In the genomic region with DNA sequence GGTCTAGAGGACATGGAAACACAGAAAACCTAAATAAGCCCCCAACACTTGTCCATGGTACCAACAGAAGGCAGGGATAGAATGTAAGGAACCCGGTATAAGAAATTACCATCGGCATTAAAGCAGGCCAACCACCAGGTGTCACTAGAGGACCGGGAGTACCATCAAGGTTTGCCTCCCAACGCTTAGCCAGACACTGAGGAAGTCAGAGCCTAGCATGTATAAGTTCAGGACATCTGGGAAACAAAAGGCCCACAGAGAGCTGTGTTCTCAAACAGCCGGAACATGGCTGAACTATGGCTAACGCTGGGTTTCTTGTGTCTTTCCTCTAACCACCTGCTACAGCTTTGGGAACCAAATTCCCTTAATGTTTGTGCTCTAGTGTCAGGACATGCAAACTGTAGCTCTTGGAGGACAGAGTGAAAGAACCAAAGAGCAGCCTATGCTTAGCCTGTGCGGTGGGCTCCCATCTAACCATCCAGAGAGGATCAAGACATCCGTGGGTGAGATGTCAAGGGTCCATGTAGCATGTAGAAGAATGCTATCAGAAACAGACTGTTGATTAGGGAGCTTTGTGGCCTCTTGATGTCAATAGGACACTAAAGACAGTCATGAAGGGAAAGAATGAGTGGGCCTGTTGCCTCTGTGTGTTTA, we compare ENCODE assay signal across 8 mouse cellular contexts. TPM values are rescaled to one million over a fixed set of nuclear protein-coding genes. Genes with fewer than 3 reads are reported as not detected.
A peak's percentile ranks its signal among the peaks of the same experiment; 100 is the strongest.
DNase-seq lines count a peak whose midpoint lies in the region; ATAC-seq and TF ChIP-seq lines count a peak whose summit lies in the region.

No protein-coding gene starts in this region.

- peak; percentile 66 for ATAC-seq in intestine, embryonic 16.5 days
- peak; percentile 54; the same call in 1 of the 2 replicates for ATAC-seq in limb, embryonic 11.5 days (ENCODE audit: insufficient number of reproducible peaks, low FRiP score, low TSS enrichment, low read depth)
- ATAC-seq in midbrain, postnatal 0 days (ENCODE audit: low FRiP score): no peak

- H3K4me1 ChIP-seq in testis, adult 2 months (ENCODE audit: control insufficient read depth, insufficient read depth, low read length): no peaks in the 10 kb centered on the region
- H3K4me1 ChIP-seq in intestine, embryonic 16.5 days (ENCODE audit: control insufficient read depth, insufficient read depth, low read length): no peaks in the 10 kb centered on the region
- H3K4me1 ChIP-seq in limb, embryonic 11.5 days (ENCODE audit: control insufficient read depth, insufficient read depth, low read length): no peaks in the 10 kb centered on the region
- no peaks in the 10 kb centered on the region for H3K4me1 ChIP-seq in midbrain, postnatal 0 days (ENCODE audit: insufficient read depth, low read length)

- no peak for DNase-seq in testis, postnatal 14 days (ENCODE audit: low spot score)
- DNase-seq in cerebellum, postnatal 36 days: peak; percentile 61 to 62
- peak; percentile 77 for DNase-seq in gastrocnemius, adult 18-20 months (ENCODE audit: low spot score)
- peak; percentile 88 for DNase-seq in limb, embryonic 11.5 days (ENCODE audit: low spot score)
- peak; percentile 88 for DNase-seq in midbrain, postnatal 0 days (ENCODE audit: low spot score)
- peak; percentile 77 for DNase-seq in splenic B cell, adult 2 months (ENCODE audit: low read depth, low spot score)

- H3K9ac ChIP-seq in intestine, embryonic 16.5 days (ENCODE audit: low read depth, low read length): no peak overlapping the region
- no peak overlapping the region for H3K9ac ChIP-seq in limb, embryonic 11.5 days (ENCODE audit: low read length)
- no peak overlapping the region for H3K9ac ChIP-seq in midbrain, postnatal 0 days (replicated peaks; ENCODE audit: low read length, poor library complexity, severe bottlenecking)

- H3K27me3 ChIP-seq in testis, adult 2 months (ENCODE audit: control insufficient read depth, insufficient read depth, low read length): no peaks in the 10 kb centered on the region
- no peaks in the 10 kb centered on the region for H3K27me3 ChIP-seq in intestine, embryonic 16.5 days (replicated peaks; ENCODE audit: control insufficient read depth, insufficient read depth, low read length)
- H3K27me3 ChIP-seq in limb, embryonic 11.5 days (ENCODE audit: control insufficient read depth, insufficient read depth, low read length): no peaks in the 10 kb centered on the region
- no peaks in the 10 kb centered on the region for H3K27me3 ChIP-seq in midbrain, postnatal 0 days (ENCODE audit: insufficient read depth, low read length)
- no peaks in the 10 kb centered on the region for H3K27me3 ChIP-seq in splenic B cell, adult 2 months (ENCODE audit: control insufficient read depth, insufficient read depth, low read length, poor library complexity, severe bottlenecking)

- TF ChIP-seq CTCF in testis, adult 2 months (IDR thresholded peaks at IDR 0.05; ENCODE audit: control insufficient read depth, insufficient read depth, insufficient replicate concordance, low read depth, low read length): peak; percentile 59; the same call in 1 of the 2 replicates
- peak; percentile 92 for TF ChIP-seq CTCF in midbrain, postnatal 0 days (IDR thresholded peaks at IDR 0.05)

- TF ChIP-seq POLR2A in testis, adult 2 months (IDR thresholded peaks at IDR 0.05; ENCODE audit: control insufficient read depth, low read depth, low read length): no peak

- H3K27ac ChIP-seq in testis, adult 2 months (ENCODE audit: control insufficient read depth, insufficient read depth, low read depth, low read length): no peak overlapping the region
- H3K27ac ChIP-seq in intestine, embryonic 16.5 days (ENCODE audit: low read length): no peak overlapping the region
- H3K27ac ChIP-seq in limb, embryonic 11.5 days (replicated peaks; ENCODE audit: low read depth, low read length): no peak overlapping the region
- H3K27ac ChIP-seq in midbrain, postnatal 0 days (ENCODE audit: low read depth, low read length): no peak overlapping the region

- H3K9me3 ChIP-seq in intestine, embryonic 16.5 days (ENCODE audit: control insufficient read depth, low read length): no peaks in the 10 kb centered on the region
- no peaks in the 10 kb centered on the region for H3K9me3 ChIP-seq in limb, embryonic 11.5 days (ENCODE audit: control insufficient read depth, low read length)
- no peaks in the 10 kb centered on the region for H3K9me3 ChIP-seq in midbrain, postnatal 0 days (ENCODE audit: low read length)

- WGBS in intestine, embryonic 16.5 days: 22% methylated on average over 8 of the region's 8 CpGs
- WGBS in limb, embryonic 11.5 days: 24% methylated on average over 8 of the region's 8 CpGs
- WGBS in midbrain, postnatal 0 days: 20% methylated on average over 8 of the region's 8 CpGs

- H3K4me3 ChIP-seq in testis, adult 2 months (ENCODE audit: control insufficient read depth, low read depth, low read length): no peak overlapping the region
- H3K4me3 ChIP-seq in intestine, embryonic 16.5 days (ENCODE audit: low read length): no peak overlapping the region
- no peak overlapping the region for H3K4me3 ChIP-seq in limb, embryonic 11.5 days (ENCODE audit: low read depth, low read length)
- H3K4me3 ChIP-seq in midbrain, postnatal 0 days (ENCODE audit: low read depth, low read length): no peak overlapping the region

- H3K4me2 ChIP-seq in intestine, embryonic 16.5 days (ENCODE audit: low read depth, low read length): no peak overlapping the region
- no peak overlapping the region for H3K4me2 ChIP-seq in limb, embryonic 11.5 days (ENCODE audit: low read depth, severe bottlenecking)
- H3K4me2 ChIP-seq in midbrain, postnatal 0 days (ENCODE audit: low read depth, low read length, poor library complexity, severe bottlenecking): no peak overlapping the region

- no peaks in the 10 kb centered on the region for H3K36me3 ChIP-seq in testis, adult 2 months (ENCODE audit: control insufficient read depth, insufficient read depth, low read length)
- H3K36me3 ChIP-seq in intestine, embryonic 16.5 days (ENCODE audit: control insufficient read depth, insufficient read depth, low read length): no peaks in the 10 kb centered on the region
- no peaks in the 10 kb centered on the region for H3K36me3 ChIP-seq in limb, embryonic 11.5 days (ENCODE audit: control insufficient read depth, insufficient read depth, low read length)
- no peaks in the 10 kb centered on the region for H3K36me3 ChIP-seq in midbrain, postnatal 0 days (ENCODE audit: insufficient read depth, low read length)
- no peaks in the 10 kb centered on the region for H3K36me3 ChIP-seq in splenic B cell, adult 2 months (ENCODE audit: control insufficient read depth, insufficient read depth, low read length, poor library complexity, severe bottlenecking)

RNA-seq across cellular contexts. Expression of gene Pctp, which starts 13.6 kb away (rescaled TPM):
- 5.6 and 5.7 TPM in 2 replicates for polyA plus RNA-seq in testis, adult 2 months (2012; rRNA removed)
- 1 to 10 TPM; 3.4 to 3.8 TPM for total RNA-seq in gastrocnemius, adult 18-20 months (2021)
- polyA plus RNA-seq in intestine, embryonic 16.5 days (2015; fragmentation: Nextera tagmentation; extraction: Ambion mirVana): 24.5 and 25.4 TPM in 2 replicates
- 11.1 and 14.8 TPM in 2 replicates for polyA plus RNA-seq in limb, embryonic 11.5 days (2014; fragmentation: Nextera tagmentation; extraction: Ambion mirVana)
- 0.60 and 0.66 TPM in 2 replicates for total RNA-seq in midbrain, postnatal 0 days (2014; rRNA removed)
- 0.85 and 0.88 TPM in 2 replicates for polyA plus RNA-seq in midbrain, postnatal 0 days (2015; fragmentation: Nextera tagmentation; extraction: Ambion mirVana)

RNA-seq across cellular contexts. Expression of gene Tmem100, which starts 41.1 kb away (rescaled TPM):
- 0.57 and 0.69 TPM in 2 replicates for polyA plus RNA-seq in testis, adult 2 months (2012; rRNA removed)
- 10 to 100 TPM; 11.9 to 18.9 TPM for total RNA-seq in gastrocnemius, adult 18-20 months (2021)
- polyA plus RNA-seq in intestine, embryonic 16.5 days (2015; fragmentation: Nextera tagmentation; extraction: Ambion mirVana): 13.1 and 13.4 TPM in 2 replicates
- polyA plus RNA-seq in limb, embryonic 11.5 days (2014; fragmentation: Nextera tagmentation; extraction: Ambion mirVana): 8.2 and 8.6 TPM in 2 replicates
- 7.1 and 9.6 TPM in 2 replicates for total RNA-seq in midbrain, postnatal 0 days (2014; rRNA removed)
- 12.5 and 15.0 TPM in 2 replicates for polyA plus RNA-seq in midbrain, postnatal 0 days (2015; fragmentation: Nextera tagmentation; extraction: Ambion mirVana)
